Mouse (Mus musculus) left cerebral cortex, adult 18-20 months (tissue): ENCODE measurements at regions not wholly inside any gene's neighbourhood (a gene's known extent, or its start where the extent isn't known, plus 50 kb on each side); places are given as distances from the start of the nearest gene placed in this dataset.

Source experiments
- DNase-seq, 2 experiments: peaks; one replicate each; pipeline ENCODE4 v3.0.0; 2021 to 2022; ENCODE audit warnings: low spot score in 2 of 2, mixed read lengths in 1 of 2
- microRNA-seq, 2 experiments: library from miRNA; unstranded; fragments of <30 nt; microRNA quantifications; one replicate each; pipeline ENCODE4 v1.2.0; 2021

GRCm38 (mm10) chr10:60891476-60892170 is 60.2 kb upstream of the Unc5b start:
- no peak for DNase-seq

DNA sequence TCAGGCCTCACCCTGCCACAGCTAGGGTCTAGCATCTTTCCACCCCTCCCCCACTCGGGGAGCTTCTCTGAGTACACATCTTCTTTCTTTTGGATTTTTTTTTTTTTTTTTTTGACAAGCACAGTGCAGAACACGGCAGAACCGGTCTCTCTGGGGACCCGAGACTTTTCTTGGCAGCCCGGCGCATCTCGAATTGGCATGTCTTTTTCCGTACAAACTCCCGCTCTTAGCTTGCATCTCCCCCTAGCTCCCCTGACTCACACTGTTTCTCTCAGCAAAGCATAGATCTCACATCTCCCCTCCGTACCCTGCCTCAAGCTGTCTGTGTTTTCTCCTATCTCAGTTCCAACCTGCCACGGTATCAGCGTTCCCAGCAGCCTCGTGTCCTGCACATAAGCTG is 58.4 kb upstream of the Unc5b start:
- no peak for DNase-seq

DNA sequence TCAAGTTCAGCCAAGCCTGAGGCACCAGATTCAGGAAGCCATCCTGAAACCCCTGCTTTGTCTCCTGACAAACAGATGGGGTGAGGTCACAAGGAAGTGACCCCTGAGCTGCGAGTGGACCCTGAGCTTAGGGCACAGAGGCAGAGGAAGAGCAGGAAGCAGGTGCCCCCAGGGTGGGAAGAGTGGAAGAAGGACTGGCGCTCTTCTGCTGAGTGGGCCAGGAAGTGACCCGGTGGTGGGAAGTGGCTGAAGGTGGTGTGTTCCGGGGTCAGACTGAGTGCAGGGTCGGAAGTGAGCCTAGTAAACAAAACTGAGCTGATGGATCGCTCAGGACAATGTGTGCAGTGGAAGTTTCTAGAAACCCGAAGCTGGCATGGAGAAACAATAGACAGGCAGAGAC is 57.2 kb upstream of the Unc5b start:
- DNase-seq: no peak

DNA sequence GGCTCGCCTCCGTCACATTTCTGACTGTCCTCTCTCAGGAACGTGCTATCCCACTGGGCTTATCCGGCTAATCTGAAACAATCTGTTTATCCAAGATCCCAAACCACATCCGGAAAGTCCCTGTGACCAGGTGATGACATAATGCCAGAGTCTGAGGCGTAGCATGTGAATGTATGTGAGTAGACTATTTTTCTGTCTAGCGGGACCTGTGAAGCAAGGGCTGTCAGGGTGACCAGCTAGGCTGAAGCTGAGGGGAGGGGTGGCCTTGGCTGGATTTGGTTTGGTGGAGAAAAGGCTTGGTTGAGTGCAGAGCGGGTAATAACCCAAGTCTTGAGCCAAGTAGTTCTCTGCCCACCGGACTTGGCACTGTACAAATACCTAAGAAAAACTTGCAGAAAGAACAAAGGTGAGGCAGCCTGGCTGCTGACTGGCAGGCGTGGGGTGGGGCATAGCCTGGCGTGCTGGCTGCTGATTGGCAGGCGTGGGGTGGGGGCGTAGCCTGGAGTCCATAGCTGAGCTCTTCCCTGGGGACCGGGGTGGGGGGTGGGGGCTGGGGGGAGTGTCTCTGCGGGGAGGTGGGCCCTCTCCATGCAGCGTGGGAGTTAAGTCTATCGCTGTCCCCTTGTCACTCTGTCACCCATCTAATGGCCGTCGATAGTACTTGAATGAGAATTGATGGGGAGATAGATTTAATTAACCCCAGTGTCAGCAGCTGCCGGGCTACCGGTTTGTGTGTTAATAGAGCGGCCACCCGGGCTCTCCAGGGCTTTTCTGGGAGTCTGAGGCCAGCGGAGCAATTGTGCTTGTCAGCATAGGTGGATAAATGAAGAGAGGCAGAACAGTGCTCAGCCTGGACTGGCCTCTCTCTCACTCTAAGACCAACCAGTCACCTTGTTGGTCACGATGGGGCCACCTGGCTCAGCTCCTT is 54.2 kb upstream of the Unc5b start:
- DNase-seq: no peak

- no peak for DNase-seq
These were observed 53.4 kb upstream of the Unc5b start for GRCm38 (mm10) chr10:60884806-60885205.

Small RNAs in the stretch of these regions (microRNA-seq; reads per million reads assigned to microRNA genes)
- 0 reads per million in 2 experiments for gene Mir466j
- gene Mir6408: 0 reads per million in 2 experiments
